Mouse (Mus musculus) midbrain, embryonic 12.5 days (tissue): Measurements from ENCODE around the gene Kin. TPM values are rescaled to one million over a fixed set of nuclear protein-coding genes. Genes with fewer than 3 reads are reported as not detected.

Experiments
- ATAC-seq: fragments of 200-750 bp; cut with Nextera tagmentation; 2 replicates; pipeline ENCODE4 v1.8.0; 2017; ENCODE audit warnings: low read depth, moderate TSS enrichment, moderate library complexity; ENCODE audit not compliant: low FRiP score
- H3K27ac ChIP-seq: fragments of 300-500 bp; sonication (generic); replicated peaks from 2 replicates; pipeline ENCODE4 v1.5.1; 2016; ENCODE audit warnings: mild to moderate bottlenecking
- H3K27me3 ChIP-seq: fragments of 300-500 bp; sonication (generic); 2 replicates; pipeline ENCODE4 v1.6.1; 2016; ENCODE audit warnings: mild to moderate bottlenecking
- H3K36me3 ChIP-seq: fragments of 300-500 bp; sonication (generic); 2 replicates; pipeline ENCODE4 v1.6.1; 2016
- H3K4me1 ChIP-seq: fragments of 300-500 bp; sonication (generic); 2 replicates; pipeline ENCODE4 v1.6.1; 2016
- H3K4me2 ChIP-seq: fragments of 300-500 bp; sonication (generic); replicated peaks from 2 replicates; pipeline ENCODE4 v1.6.1; 2016; ENCODE audit warnings: mild to moderate bottlenecking, moderate library complexity
- H3K4me3 ChIP-seq: fragments of 300-500 bp; sonication (generic); 2 replicates; pipeline ENCODE4 v1.5.1; 2016; ENCODE audit warnings: mild to moderate bottlenecking
- H3K9ac ChIP-seq: fragments of 300-500 bp; sonication (generic); replicated peaks from 2 replicates; pipeline ENCODE4 v1.6.1; 2016; ENCODE audit warnings: mild to moderate bottlenecking, moderate library complexity
- H3K9me3 ChIP-seq: fragments of 300-500 bp; sonication (generic); 2 replicates; pipeline ENCODE4 v1.6.1; 2016; ENCODE audit warnings: mild to moderate bottlenecking
- WGBS: fragments of 180-500 bp; shearing (Covaris S2); methylation state at CpG from one replicate; pipeline ENCODE4 v1.1.7; 2016; 5-methylcytosine and 5-hydroxymethylcytosine counted together
- polyA plus RNA-seq: library from polyadenylated mRNA; unstranded; fragments of >200 nt; fragmentation: Nextera tagmentation; extraction: Ambion mirVana; gene quantifications from 2 replicates; pipeline ENCODE4 v1.2.1, GENCODE M21; 2016

The Kin gene
- polyA plus RNA-seq = 38.8 and 41.6 TPM in 2 replicates

DNA sequence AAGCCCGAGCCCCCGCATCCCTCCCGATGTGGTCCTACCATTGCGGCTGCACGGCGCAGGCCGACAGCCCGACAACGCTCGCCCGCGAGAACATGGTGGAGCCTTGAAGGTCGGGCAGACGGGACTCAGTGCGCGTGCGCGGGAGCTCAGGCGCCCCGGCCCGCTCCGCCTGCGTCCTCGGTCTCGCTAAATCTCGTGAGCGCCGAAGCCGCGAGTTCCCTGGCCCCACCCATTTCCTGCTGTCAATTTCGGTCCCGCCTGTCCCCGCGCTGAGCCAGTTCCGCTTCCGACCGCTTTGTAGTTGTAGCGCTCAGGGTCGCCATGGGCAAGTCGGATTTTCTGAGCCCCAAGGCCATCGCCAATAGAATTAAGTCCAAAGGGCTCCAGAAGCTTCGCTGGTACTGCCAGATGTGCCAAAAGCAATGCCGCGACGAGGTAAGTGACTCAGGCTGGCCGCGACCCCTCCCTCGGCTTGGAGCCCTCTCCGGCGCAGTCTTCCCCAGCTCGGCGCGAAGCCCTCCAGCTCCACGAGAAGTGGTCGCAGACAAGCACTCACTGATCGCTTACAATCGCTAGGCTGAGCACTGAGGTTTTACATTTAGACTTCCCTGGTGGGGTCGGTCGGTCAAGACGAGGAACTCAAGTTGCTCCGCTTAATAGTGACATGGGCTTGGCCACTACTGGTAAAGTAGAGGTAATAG lies at the start of gene Kin, which contains the start of gene Atp5c1:
TSS of gene Kin (plus strand) at position 284 of the 701 bp plus-strand sequence.
TSS of gene Atp5c1 (minus strand) at position 201 of the 701 bp plus-strand sequence.
- Histone ChIP-seq H3K36me3 (peaks cover 24% of the 10 kb centered on the region), H3K9ac (peak within 1 kb of the TSS; percentile 88), H3K4me1 (peaks cover 31% of the 10 kb centered on the region), H3K4me2 (peak within 1 kb of the TSS; percentile 71), H3K27ac (peak within 1 kb of the TSS; percentile 89), H3K9me3 (no peaks in the 10 kb centered on the region), H3K4me3 (peak within 1 kb of the TSS; percentile 79), H3K27me3 (no peaks in the 10 kb centered on the region)
- under 1% methylated on average over 61 of the region's 61 CpGs for WGBS
- ATAC-seq = peak; percentile 97

DNA sequence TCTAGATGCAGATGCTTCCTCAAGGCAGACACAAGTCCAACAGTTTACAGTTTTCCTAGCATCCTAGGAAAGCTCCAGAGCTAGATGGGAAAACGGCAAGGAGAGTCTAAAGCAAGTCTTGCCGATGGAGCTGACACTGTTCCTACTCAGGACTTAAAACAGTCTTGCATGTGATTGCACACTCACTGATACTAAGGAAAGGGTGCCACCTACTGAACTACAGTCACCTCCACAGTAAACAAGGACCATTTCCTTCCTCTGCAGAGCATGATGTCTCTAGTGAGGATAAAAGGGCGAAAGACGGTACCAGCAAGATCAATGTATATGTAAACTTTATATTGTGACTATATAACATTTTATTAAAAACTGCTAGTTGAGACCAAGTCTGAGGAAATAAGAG lies 46.7 kb upstream of the Kin start:
- H3K9me3 ChIP-seq = no peaks in the 10 kb centered on the region
- H3K4me2 ChIP-seq = no peak overlapping the region
- no peak overlapping the region for H3K9ac ChIP-seq
- no peak overlapping the region for H3K4me3 ChIP-seq
- no peak for ATAC-seq
- no peak overlapping the region for H3K27ac ChIP-seq
- H3K27me3 ChIP-seq = no peaks in the 10 kb centered on the region
- 77% methylated on average over 4 of the region's 4 CpGs for WGBS
- peaks cover 3% of the 10 kb centered on the region; the same call in 1 of the 2 replicates for H3K4me1 ChIP-seq
- no peaks in the 10 kb centered on the region for H3K36me3 ChIP-seq

DNA sequence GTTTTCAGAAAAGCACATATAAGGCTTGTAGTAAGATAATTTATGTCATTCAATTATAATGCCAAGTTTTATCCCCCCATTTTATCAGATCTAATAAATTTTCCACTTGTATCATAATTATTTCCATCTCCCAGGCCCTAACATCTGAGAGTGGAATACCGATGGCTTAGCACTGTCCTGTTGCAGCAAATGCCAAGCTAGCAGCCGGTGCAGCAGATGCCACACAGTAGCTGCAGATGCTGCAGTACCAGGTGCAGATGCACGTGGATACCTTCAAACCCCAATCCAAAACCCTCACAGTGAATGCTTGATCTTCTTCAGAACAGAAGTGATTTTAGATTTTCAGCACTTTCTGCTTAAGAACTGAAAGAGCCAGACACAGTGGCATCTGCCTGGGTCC lies 45.4 kb upstream of the Kin start:
- H3K4me2 ChIP-seq = no peak overlapping the region
- peaks cover 9% of the 10 kb centered on the region for H3K36me3 ChIP-seq
- H3K27ac ChIP-seq = no peak overlapping the region
- ATAC-seq = no peak
- no peaks in the 10 kb centered on the region for H3K4me1 ChIP-seq
- H3K27me3 ChIP-seq = no peaks in the 10 kb centered on the region
- no peaks in the 10 kb centered on the region for H3K9me3 ChIP-seq
- H3K9ac ChIP-seq = no peak overlapping the region
- no peak overlapping the region for H3K4me3 ChIP-seq
- 92% methylated on average over 3 of the region's 3 CpGs for WGBS

DNA sequence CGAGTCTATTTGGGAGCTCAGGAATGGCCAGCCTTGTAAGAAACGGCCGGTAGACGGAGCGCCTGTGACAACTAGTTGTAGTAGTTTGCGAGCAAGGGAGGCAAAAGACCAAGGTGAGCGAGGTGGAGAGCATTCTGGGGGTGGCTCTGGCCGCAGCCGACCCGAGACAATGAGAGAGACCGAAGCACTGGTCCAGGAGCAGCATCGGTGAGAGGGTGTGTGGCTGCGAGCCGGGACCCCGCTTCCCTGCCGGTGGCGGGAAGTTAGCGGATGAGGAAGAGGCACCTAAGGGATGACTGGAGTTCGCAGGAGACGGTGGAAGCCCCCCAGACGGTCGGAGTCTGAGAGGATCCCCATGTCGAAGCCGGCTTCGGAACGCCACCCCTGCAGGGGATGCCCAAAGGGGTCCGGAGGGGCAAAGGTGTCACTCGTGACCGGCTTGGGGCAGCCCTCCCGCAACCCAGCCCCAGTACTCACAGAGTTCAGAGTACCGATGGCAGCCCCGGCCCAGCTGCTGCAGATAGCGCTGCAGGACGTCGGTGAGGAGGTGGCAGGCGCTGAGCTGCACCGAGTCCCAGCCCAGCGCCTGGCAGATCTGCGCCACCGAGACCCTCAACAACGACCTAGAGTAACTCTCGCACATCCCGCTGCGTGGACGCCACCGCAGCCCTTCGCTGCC lies 32.5 kb upstream of the Kin start:
- peak overlapping the region; percentile 87 for H3K4me2 ChIP-seq
- H3K36me3 ChIP-seq = no peaks in the 10 kb centered on the region
- H3K27ac ChIP-seq = peak overlapping the region; percentile 44
- peaks cover 16% of the 10 kb centered on the region for H3K4me1 ChIP-seq
- no peaks in the 10 kb centered on the region for H3K9me3 ChIP-seq
- peak; percentile 83 for ATAC-seq
- peak overlapping the region; percentile 78 for H3K4me3 ChIP-seq
- WGBS = under 1% methylated on average over 47 of the region's 47 CpGs
- H3K9ac ChIP-seq = peak overlapping the region; percentile 81
- H3K27me3 ChIP-seq = no peaks in the 10 kb centered on the region

DNA sequence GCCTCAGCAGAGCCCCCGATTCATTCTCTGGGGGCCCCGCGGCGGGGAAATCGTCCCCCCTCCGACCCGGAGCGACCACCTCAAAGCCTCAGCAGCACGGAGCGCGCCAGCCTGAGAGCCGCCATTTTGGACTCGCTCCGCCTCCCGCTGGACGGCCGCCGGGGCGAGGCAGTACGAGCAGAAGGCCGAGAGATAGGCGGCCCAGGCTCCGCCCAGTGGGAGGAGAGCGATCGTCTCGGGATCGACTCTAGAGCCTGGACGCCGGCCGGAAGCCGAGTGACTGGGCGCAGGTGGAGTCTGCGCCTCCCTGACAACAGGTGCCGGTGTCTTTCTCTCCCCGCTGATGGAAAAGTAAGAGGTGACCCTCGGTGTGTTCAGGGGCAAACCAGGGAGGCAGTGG lies 31.9 kb upstream of the Kin start, which contains the start of gene Taf3:
TSS of gene Taf3 (minus strand) at position 136 of the 400 bp plus-strand sequence.
- peak within 1 kb of the TSS; percentile 81 for H3K9ac ChIP-seq
- H3K27me3 ChIP-seq = no peaks in the 10 kb centered on the region
- H3K4me3 ChIP-seq = peak within 1 kb of the TSS; percentile 78
- WGBS = 0% methylated on average over 36 of the region's 36 CpGs
- ATAC-seq = peak; percentile 95
- peak within 1 kb of the TSS; percentile 87 for H3K4me2 ChIP-seq
- peaks cover 16% of the 10 kb centered on the region for H3K4me1 ChIP-seq
- H3K9me3 ChIP-seq = no peaks in the 10 kb centered on the region
- no peaks in the 10 kb centered on the region for H3K36me3 ChIP-seq
- H3K27ac ChIP-seq = peak within 1 kb of the TSS; percentile 44

DNA sequence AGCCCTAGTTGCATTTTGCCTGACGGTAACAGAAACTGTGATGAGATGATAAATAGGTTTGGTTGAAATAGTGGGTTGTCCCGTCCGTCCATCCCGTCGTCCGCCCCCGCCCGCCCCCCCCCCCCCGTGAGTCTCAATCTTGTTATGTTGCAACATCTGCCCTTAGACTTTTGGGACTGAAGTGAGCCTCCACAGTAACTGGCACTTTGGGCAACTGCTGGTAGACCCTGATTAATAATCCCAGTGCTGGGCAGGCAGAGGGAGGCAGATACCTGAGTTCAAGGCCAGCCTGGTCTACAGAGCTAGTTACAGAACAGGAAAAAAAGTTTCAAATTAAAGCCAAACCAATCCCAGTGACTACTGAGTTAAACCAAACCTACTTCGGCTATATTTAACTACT lies 30.9 kb upstream of the Kin start:
- Histone ChIP-seq H3K9ac (peak overlapping the region; percentile 34; the same call in 1 of the 2 replicates), H3K36me3 (no peaks in the 10 kb centered on the region), H3K4me3 (peak overlapping the region; percentile 78), H3K27me3 (no peaks in the 10 kb centered on the region), H3K4me1 (peaks cover 16% of the 10 kb centered on the region), H3K4me2 (peak overlapping the region; percentile 73), H3K27ac (no peak overlapping the region), H3K9me3 (no peaks in the 10 kb centered on the region)
- ATAC-seq = no peak
- WGBS = 16% methylated on average over 10 of the region's 10 CpGs

DNA sequence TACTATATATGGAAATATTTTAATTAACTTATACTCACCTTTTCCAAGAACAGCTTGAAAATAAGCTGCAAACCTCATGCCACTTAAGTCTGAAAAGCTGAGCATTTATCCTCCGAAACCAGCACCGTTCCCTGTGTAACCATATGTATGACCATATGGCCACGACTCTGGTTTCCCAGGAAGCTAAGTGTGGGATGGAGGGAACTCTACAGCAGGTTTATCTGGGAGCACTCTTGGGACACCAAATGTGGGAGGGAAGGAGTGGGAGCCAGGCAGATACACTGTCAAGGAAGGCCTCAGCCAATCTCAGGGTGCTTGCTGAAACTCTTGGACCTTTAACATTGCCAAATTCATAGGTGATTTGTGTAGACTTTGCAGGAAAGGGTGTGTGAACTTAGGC lies 29.5 kb upstream of the Kin start:
- Histone ChIP-seq H3K9ac (no peak overlapping the region), H3K4me3 (no peak overlapping the region), H3K27me3 (no peaks in the 10 kb centered on the region), H3K36me3 (peaks cover 14% of the 10 kb centered on the region), H3K9me3 (no peaks in the 10 kb centered on the region), H3K4me2 (no peak overlapping the region), H3K4me1 (peaks cover 16% of the 10 kb centered on the region), H3K27ac (no peak overlapping the region)
- 84% methylated on average over 3 of the region's 3 CpGs for WGBS
- ATAC-seq = no peak

DNA sequence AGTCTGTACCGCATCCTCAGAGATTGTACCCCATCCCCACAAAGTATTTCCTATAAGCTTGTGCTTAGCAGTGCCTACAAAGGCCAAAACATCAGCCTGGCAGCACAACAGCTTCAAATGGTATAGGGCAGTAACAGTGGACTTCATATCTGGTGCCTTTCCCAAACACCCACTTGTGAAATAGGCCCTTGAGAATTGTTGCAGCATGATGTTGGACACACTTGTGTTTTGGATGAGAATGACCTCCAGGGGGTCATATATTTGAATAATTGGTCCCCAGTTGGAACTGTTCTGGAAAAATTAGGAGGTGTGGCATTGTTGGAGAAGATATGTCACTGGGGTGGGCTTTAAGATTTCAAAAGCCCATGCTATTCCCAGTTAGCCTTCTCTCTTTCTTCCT lies 28.4 kb upstream of the Kin start:
- Histone ChIP-seq H3K4me1 (peaks cover 13% of the 10 kb centered on the region), H3K9ac (no peak overlapping the region), H3K4me2 (no peak overlapping the region), H3K4me3 (no peak overlapping the region), H3K9me3 (no peaks in the 10 kb centered on the region), H3K27ac (no peak overlapping the region), H3K27me3 (no peaks in the 10 kb centered on the region), H3K36me3 (peaks cover 23% of the 10 kb centered on the region)
- no peak for ATAC-seq
- 91% methylated on average over 1 of the region's 1 CpGs for WGBS

DNA sequence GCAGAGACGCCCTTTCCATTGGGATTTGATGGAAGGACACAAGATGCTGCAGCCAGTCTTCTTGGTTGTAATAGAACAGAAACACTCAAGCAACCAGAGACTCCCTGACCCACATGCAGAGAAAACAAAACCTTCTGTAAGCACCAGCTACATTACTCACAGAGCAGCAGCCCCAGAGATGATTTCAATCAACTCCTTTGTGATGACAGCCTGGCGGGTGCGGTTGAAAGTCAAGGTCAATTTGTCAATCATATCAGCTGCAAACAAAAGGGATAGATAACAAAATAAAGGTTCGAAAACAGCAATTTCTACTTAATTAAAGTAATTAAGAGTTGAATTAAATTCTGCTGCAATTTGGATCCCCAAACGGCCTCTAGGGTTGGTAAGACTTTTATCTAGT lies 21.6 kb upstream of the Kin start:
- H3K27ac ChIP-seq = no peak overlapping the region
- H3K36me3 ChIP-seq = peaks cover 82% of the 10 kb centered on the region
- H3K9me3 ChIP-seq = no peaks in the 10 kb centered on the region
- H3K9ac ChIP-seq = no peak overlapping the region
- no peak overlapping the region for H3K4me3 ChIP-seq
- WGBS = 89% methylated on average over 5 of the region's 5 CpGs
- no peaks in the 10 kb centered on the region for H3K4me1 ChIP-seq
- ATAC-seq = no peak
- no peaks in the 10 kb centered on the region for H3K27me3 ChIP-seq
- no peak overlapping the region for H3K4me2 ChIP-seq

DNA sequence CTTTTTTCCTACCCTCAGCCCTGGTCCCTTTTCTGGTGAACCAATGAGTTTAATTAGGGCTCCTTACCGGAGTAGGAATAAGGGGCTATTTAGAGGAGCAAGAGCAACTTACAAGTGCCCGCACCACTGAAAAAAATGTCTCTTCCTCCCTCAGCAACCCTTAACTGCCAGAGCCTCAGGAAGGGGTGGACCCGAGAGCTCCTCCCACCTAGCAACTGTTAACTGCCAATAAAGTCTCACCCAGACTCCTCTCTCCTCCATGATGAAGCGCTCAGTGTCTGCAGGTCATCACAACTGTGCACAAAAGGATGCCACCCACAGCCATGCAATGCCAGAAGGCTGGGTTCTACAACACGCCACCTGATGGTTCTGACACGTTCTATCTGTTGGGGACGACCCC lies 8.6 kb upstream of the Kin start:
- no peak overlapping the region for H3K27ac ChIP-seq
- no peak overlapping the region for H3K9ac ChIP-seq
- no peak overlapping the region for H3K4me2 ChIP-seq
- peaks cover 37% of the 10 kb centered on the region for H3K36me3 ChIP-seq
- ATAC-seq = no peak
- H3K4me3 ChIP-seq = no peak overlapping the region
- no peaks in the 10 kb centered on the region for H3K4me1 ChIP-seq
- no peaks in the 10 kb centered on the region for H3K27me3 ChIP-seq
- no peaks in the 10 kb centered on the region for H3K9me3 ChIP-seq
- WGBS = 92% methylated on average over 7 of the region's 7 CpGs

DNA sequence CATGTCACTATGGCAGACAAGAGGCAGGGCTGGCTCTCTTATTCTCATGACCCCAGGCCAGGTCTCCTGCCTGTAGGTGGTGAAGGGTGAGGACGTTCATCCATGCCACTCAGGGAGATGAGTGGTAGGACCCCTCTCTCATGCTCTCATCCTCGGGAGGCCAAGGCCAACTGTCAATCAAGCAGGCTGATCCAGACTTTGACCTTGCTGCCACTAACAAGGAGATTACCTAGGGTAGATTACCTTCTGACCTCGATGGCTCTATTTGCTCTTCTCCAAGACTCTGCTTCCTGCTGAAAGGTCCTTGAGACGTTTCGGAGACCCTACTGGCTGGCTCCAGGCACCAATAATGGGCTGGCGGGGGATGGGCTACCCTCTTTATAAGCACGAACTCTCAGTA lies 5.9 kb upstream of the Kin start:
- WGBS = 79% methylated on average over 7 of the region's 7 CpGs
- H3K9me3 ChIP-seq = no peaks in the 10 kb centered on the region
- H3K4me2 ChIP-seq = no peak overlapping the region
- no peaks in the 10 kb centered on the region for H3K27me3 ChIP-seq
- no peak overlapping the region for H3K9ac ChIP-seq
- peaks cover 19% of the 10 kb centered on the region for H3K4me1 ChIP-seq
- H3K4me3 ChIP-seq = no peak overlapping the region
- no peak overlapping the region for H3K27ac ChIP-seq
- peaks cover 17% of the 10 kb centered on the region for H3K36me3 ChIP-seq
- ATAC-seq = no peak

DNA sequence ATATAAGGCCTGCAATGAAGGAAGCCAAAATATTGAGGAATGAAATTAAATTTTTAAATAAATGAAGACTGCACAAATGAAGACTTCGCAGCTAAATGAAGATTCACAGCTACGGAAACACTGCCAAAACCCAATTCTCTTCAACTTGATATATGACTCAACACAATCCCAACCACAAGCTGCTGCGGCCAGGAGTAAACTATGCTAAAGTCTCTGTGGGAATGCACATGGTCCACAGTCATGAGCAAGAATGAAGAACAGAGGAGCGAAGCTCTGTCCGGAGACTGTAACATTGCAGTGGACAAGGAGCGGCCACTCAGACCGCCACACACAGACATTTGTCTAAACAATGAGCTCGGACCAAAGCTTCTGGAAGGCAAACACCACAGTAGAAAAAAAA lies 3.7 kb upstream of the Kin start:
- Histone ChIP-seq H3K4me1 (peaks cover 25% of the 10 kb centered on the region), H3K9me3 (no peaks in the 10 kb centered on the region), H3K27ac (no peak overlapping the region), H3K36me3 (peaks cover 17% of the 10 kb centered on the region), H3K4me2 (no peak overlapping the region), H3K9ac (no peak overlapping the region), H3K4me3 (no peak overlapping the region), H3K27me3 (no peaks in the 10 kb centered on the region)
- no peak for ATAC-seq
- WGBS = 92% methylated on average over 8 of the region's 8 CpGs
